Mouse (Mus musculus) MEL-GATA-1-ER (cell line): ENCODE results near the gene Gm9936.
"Not testable (repeated sequence)": the region's sequence is repeated elsewhere in the genome, so short reads cannot be mapped to it uniquely, and the experiment has no call there.

Experiments used
- DNase-seq: peaks from one replicate; pipeline ENCODE4 v3.0.0-alpha.2; 2012; ENCODE audit warnings: low read depth; ENCODE audit errors: extremely low read depth

Gm9936 gene

GRCm38 (mm10) chr5:114858582-114858981 lies at the start of gene Gm9936:
Gm9936 (minus strand) TSS chr5:114858682.
- no peak for DNase-seq

- DNase-seq = no peak
These were observed 43.9 kb upstream of the Gm9936 start for GRCm38 (mm10) chr5:114902413-114902812.

- DNase-seq = no peak
These were observed 40.4 kb upstream of the Gm9936 start for GRCm38 (mm10) chr5:114898857-114899256.

GRCm38 (mm10) chr5:114897374-114897793 lies 38.9 kb upstream of the Gm9936 start:
- no peak for DNase-seq

GRCm38 (mm10) chr5:114896688-114897373 lies 38.3 kb upstream of the Gm9936 start, which contains the start of gene Oasl2:
Oasl2 (plus strand) TSS chr5:114896936.
- DNase-seq = no peak

- DNase-seq = no peak
These were observed 37.1 kb upstream of the Gm9936 start for GRCm38 (mm10) chr5:114895542-114895941.

- no peak for DNase-seq
These were observed 30.5 kb upstream of the Gm9936 start for GRCm38 (mm10) chr5:114888995-114889394.

- DNase-seq = no peak
These were observed 28.3 kb upstream of the Gm9936 start for GRCm38 (mm10) chr5:114886801-114887200.

- no peak for DNase-seq
These were observed 24.5 kb upstream of the Gm9936 start for GRCm38 (mm10) chr5:114883022-114883421.

GRCm38 (mm10) chr5:114882319-114882718 lies 23.8 kb upstream of the Gm9936 start:
- DNase-seq = not testable (repeated sequence)

GRCm38 (mm10) chr5:114879399-114879798 lies 20.9 kb upstream of the Gm9936 start:
- no peak for DNase-seq

GRCm38 (mm10) chr5:114877487-114877886 lies 19.0 kb upstream of the Gm9936 start:
- no peak for DNase-seq

GRCm38 (mm10) chr5:114876331-114876730 lies 17.8 kb upstream of the Gm9936 start:
- DNase-seq = no peak

GRCm38 (mm10) chr5:114875858-114876257 lies 17.4 kb upstream of the Gm9936 start:
- DNase-seq = no peak

- DNase-seq = no peak
These were observed 6.8 kb upstream of the Gm9936 start for GRCm38 (mm10) chr5:114865279-114865678.

- no peak for DNase-seq
These were observed 6.3 kb upstream of the Gm9936 start for GRCm38 (mm10) chr5:114864813-114865212.

- DNase-seq = no peak
These were observed 3.2 kb upstream of the Gm9936 start for GRCm38 (mm10) chr5:114861730-114862129.

GRCm38 (mm10) chr5:114859253-114859652 lies 771 bp upstream of the Gm9936 start:
- peak; percentile 11 for DNase-seq

GRCm38 (mm10) chr5:114853364-114853763 lies 5.1 kb downstream of the Gm9936 start, which contains the start of gene 4930519G04Rik:
4930519G04Rik (plus strand) TSS chr5:114853664.
- DNase-seq = not testable (repeated sequence)

GRCm38 (mm10) chr5:114851565-114852236 lies 6.8 kb downstream of the Gm9936 start:
- no peak for DNase-seq

GRCm38 (mm10) chr5:114844371-114844770 lies 14.1 kb downstream of the Gm9936 start:
- not testable (repeated sequence) for DNase-seq

- DNase-seq = no peak
These were observed 15.8 kb downstream of the Gm9936 start for GRCm38 (mm10) chr5:114842674-114843073.

- DNase-seq = not testable (repeated sequence)
These were observed 16.3 kb downstream of the Gm9936 start for GRCm38 (mm10) chr5:114842155-114842554.
